Mouse (Mus musculus): ENCODE measurements around the gene Clns1a.

DNA sequence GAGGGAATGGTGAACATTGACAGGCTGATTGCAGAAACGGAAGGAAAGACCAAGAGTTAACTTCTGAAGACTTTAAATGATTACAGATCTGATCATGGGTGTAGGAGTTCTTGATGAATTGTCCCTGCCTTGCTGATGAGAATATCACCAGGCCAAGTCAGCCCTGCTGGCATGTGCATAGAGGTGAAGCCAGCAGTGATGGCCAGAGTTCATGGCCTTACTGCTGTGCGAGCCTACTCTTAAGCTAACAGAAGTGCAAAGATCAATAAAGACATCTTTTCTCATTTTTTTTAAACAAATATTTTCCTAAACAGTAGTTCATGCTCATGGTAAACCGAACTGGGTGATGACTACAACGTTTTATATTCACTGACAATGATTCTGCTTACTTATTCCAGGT lies 45.7 kb upstream of the Clns1a start:
- no peak for TF ChIP-seq CTCF (IDR thresholded peaks at IDR 0.05; ENCODE audit: insufficient read depth, low read depth, low read length)
- no peak for TF ChIP-seq POLR2A (IDR thresholded peaks at IDR 0.05; ENCODE audit: insufficient read depth, low read depth, low read length)
